Mouse (Mus musculus): ENCODE measurements around the gene Mpped1. TPM values are rescaled to one million over a fixed set of nuclear protein-coding genes. Genes with fewer than 3 reads are reported as not detected.

The Mpped1 gene
- polyA plus RNA-seq, 1 experiment from 2014 or later = 0.39 TPM

GRCm38 (mm10) chr15:83865626-83866025, 86.4 kb downstream of the Mpped1 start:
- Histone ChIP-seq H3K9me3 (ENCODE audit: low read length) (no peaks in the 10 kb centered on the region), H3K27me3 (ENCODE audit: insufficient read depth, low read length) (0 out of 2 replicates have a peak, but pooled peaks cover 2% of the 10 kb centered on the region), H3K4me1 (ENCODE audit: insufficient read depth, low read length) (no peaks in the 10 kb centered on the region), H3K4me3 (ENCODE audit: low read length) (no peak overlapping the region), H3K27ac (ENCODE audit: low read length) (no peak overlapping the region), H3K36me3 (ENCODE audit: insufficient read depth, low read length) (no peaks in the 10 kb centered on the region), H3K9ac (replicated peaks; ENCODE audit: low read length) (no peak overlapping the region), H3K4me2 (replicated peaks; ENCODE audit: low read depth, low read length) (no peak overlapping the region)
- no peak for ATAC-seq (ENCODE audit: low FRiP score, low TSS enrichment)
- 92% methylated on average over 5 of the region's 5 CpGs for WGBS

- Histone ChIP-seq H3K9me3 (ENCODE audit: low read length) (no peaks in the 10 kb centered on the region), H3K4me2 (replicated peaks; ENCODE audit: low read depth, low read length) (no peak overlapping the region), H3K4me1 (ENCODE audit: insufficient read depth, low read length) (no peaks in the 10 kb centered on the region), H3K36me3 (ENCODE audit: insufficient read depth, low read length) (no peaks in the 10 kb centered on the region), H3K9ac (replicated peaks; ENCODE audit: low read length) (no peak overlapping the region), H3K27me3 (ENCODE audit: insufficient read depth, low read length) (peaks cover 6% of the 10 kb centered on the region; the same call in 1 of the 2 replicates), H3K27ac (ENCODE audit: low read length) (no peak overlapping the region), H3K4me3 (ENCODE audit: low read length) (no peak overlapping the region)
- no peak for ATAC-seq (ENCODE audit: low FRiP score, low TSS enrichment)
- WGBS = 9% methylated on average over 17 of the region's 17 CpGs
These were observed 91.7 kb downstream of the Mpped1 start for GRCm38 (mm10) chr15:83870936-83871335.

DNA sequence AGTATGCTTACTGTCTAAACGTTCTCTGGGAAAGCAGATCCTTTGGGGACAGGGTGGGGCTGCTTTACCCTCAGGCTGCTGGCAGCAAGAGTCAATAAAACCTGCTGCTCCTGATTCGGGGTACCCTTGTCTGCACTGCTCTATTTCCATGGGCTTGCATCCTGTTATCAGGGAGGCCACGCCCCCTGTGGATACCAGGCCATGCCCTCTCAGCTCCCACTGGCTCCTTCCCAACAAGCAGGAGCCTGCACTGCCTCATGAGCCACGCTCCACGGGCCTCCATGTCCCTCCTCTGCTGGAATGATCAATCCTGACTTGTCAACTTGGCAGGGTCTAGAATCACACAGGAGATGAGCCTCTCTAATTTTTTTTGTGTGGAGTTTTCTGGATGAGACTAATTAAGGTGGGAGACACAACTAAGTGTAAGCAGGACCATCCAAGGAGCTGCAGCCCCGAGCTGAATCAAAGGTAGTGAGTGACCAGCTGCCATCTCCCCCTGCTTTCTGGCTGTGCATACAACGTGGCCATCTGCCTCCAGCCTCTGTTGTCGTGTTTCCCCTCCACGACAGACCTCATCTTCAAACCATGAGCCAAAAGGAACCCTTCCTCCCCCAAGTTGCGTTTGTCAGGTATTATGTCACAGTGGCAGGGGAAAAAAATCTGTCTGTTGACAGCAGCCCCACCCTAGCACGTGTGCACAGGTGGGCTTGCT, 98.0 kb downstream of the Mpped1 start:
- WGBS = 49% methylated on average over 11 of the region's 11 CpGs
- Histone ChIP-seq H3K4me1 (ENCODE audit: insufficient read depth, low read length) (no peaks in the 10 kb centered on the region), H3K27me3 (ENCODE audit: insufficient read depth, low read length) (no peaks in the 10 kb centered on the region), H3K4me2 (replicated peaks; ENCODE audit: low read depth, low read length) (no peak overlapping the region), H3K36me3 (ENCODE audit: insufficient read depth, low read length) (no peaks in the 10 kb centered on the region), H3K27ac (ENCODE audit: low read length) (no peak overlapping the region), H3K9me3 (ENCODE audit: low read length) (no peaks in the 10 kb centered on the region), H3K4me3 (ENCODE audit: low read length) (no peak overlapping the region), H3K9ac (replicated peaks; ENCODE audit: low read length) (no peak overlapping the region)
- ATAC-seq (ENCODE audit: low FRiP score, low TSS enrichment) = no peak

GRCm38 (mm10) chr15:83877898-83878297, 98.6 kb downstream of the Mpped1 start:
- no peaks in the 10 kb centered on the region for H3K9me3 ChIP-seq (ENCODE audit: low read length)
- H3K36me3 ChIP-seq (ENCODE audit: insufficient read depth, low read length) = no peaks in the 10 kb centered on the region
- no peak overlapping the region for H3K4me3 ChIP-seq (ENCODE audit: low read length)
- ATAC-seq (ENCODE audit: low FRiP score, low TSS enrichment) = no peak
- no peak overlapping the region for H3K4me2 ChIP-seq (replicated peaks; ENCODE audit: low read depth, low read length)
- WGBS = 79% methylated on average over 2 of the region's 2 CpGs
- H3K27me3 ChIP-seq (ENCODE audit: insufficient read depth, low read length) = no peaks in the 10 kb centered on the region
- H3K27ac ChIP-seq (ENCODE audit: low read length) = no peak overlapping the region
- no peak overlapping the region for H3K9ac ChIP-seq (replicated peaks; ENCODE audit: low read length)
- H3K4me1 ChIP-seq (ENCODE audit: insufficient read depth, low read length) = no peaks in the 10 kb centered on the region

GRCm38 (mm10) chr15:83879845-83880244, 100.6 kb downstream of the Mpped1 start:
- Histone ChIP-seq H3K9ac (replicated peaks; ENCODE audit: low read length) (no peak overlapping the region), H3K36me3 (ENCODE audit: insufficient read depth, low read length) (no peaks in the 10 kb centered on the region), H3K9me3 (ENCODE audit: low read length) (no peaks in the 10 kb centered on the region), H3K4me3 (ENCODE audit: low read length) (no peak overlapping the region), H3K27ac (ENCODE audit: low read length) (no peak overlapping the region), H3K4me1 (ENCODE audit: insufficient read depth, low read length) (no peaks in the 10 kb centered on the region), H3K27me3 (ENCODE audit: insufficient read depth, low read length) (no peaks in the 10 kb centered on the region), H3K4me2 (replicated peaks; ENCODE audit: low read depth, low read length) (no peak overlapping the region)
- ATAC-seq (ENCODE audit: low FRiP score, low TSS enrichment) = no peak
- 19% methylated on average over 5 of the region's 5 CpGs for WGBS

GRCm38 (mm10) chr15:83883821-83884220, 104.6 kb downstream of the Mpped1 start:
- WGBS = 90% methylated on average over 8 of the region's 8 CpGs

DNA sequence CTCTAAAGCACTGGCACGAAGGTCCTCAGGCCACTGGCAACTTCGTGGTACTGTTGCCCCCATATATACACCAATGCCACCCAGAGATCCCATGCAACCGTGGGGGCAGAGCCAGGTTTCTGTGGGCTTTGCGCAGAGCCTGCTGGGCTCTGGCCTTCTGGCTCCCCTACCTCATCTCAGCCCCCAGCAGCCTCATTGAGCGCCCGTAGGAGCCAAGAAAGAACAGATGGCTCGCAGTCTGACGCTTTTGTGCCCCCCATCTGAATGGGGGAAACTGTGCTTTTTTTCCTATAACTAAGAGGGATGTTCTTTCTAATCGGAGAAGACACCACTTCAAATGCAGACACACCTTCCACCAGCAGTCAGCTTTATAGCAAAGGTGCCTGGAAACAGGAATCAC, 105.0 kb downstream of the Mpped1 start:
- Histone ChIP-seq H3K36me3 (ENCODE audit: insufficient read depth, low read length) (no peaks in the 10 kb centered on the region), H3K4me3 (ENCODE audit: low read length) (no peak overlapping the region), H3K4me2 (replicated peaks; ENCODE audit: low read depth, low read length) (no peak overlapping the region), H3K27me3 (ENCODE audit: insufficient read depth, low read length) (no peaks in the 10 kb centered on the region), H3K9ac (replicated peaks; ENCODE audit: low read length) (no peak overlapping the region), H3K27ac (ENCODE audit: low read length) (no peak overlapping the region), H3K4me1 (ENCODE audit: insufficient read depth, low read length) (no peaks in the 10 kb centered on the region), H3K9me3 (ENCODE audit: low read length) (no peaks in the 10 kb centered on the region)
- ATAC-seq (ENCODE audit: low FRiP score, low TSS enrichment) = no peak
- 85% methylated on average over 9 of the region's 9 CpGs for WGBS

More at GRCm38 (mm10) chr15:83883821-83884220, 104.6 kb downstream of the Mpped1 start:
- Histone ChIP-seq H3K9ac (replicated peaks; ENCODE audit: low read length) (no peak overlapping the region), H3K36me3 (ENCODE audit: insufficient read depth, low read length) (no peaks in the 10 kb centered on the region), H3K9me3 (ENCODE audit: low read length) (no peaks in the 10 kb centered on the region), H3K4me3 (ENCODE audit: low read length) (no peak overlapping the region), H3K4me1 (ENCODE audit: insufficient read depth, low read length) (no peaks in the 10 kb centered on the region), H3K27ac (ENCODE audit: low read length) (no peak overlapping the region), H3K4me2 (replicated peaks; ENCODE audit: low read depth, low read length) (no peak overlapping the region), H3K27me3 (ENCODE audit: insufficient read depth, low read length) (no peaks in the 10 kb centered on the region)
- no peak for ATAC-seq (ENCODE audit: low FRiP score, low TSS enrichment)

GRCm38 (mm10) chr15:83892871-83893270, 113.6 kb downstream of the Mpped1 start:
- 76% methylated on average over 15 of the region's 15 CpGs for WGBS
- Histone ChIP-seq H3K9me3 (ENCODE audit: low read length) (no peaks in the 10 kb centered on the region), H3K9ac (replicated peaks; ENCODE audit: low read length) (no peak overlapping the region), H3K4me2 (replicated peaks; ENCODE audit: low read depth, low read length) (no peak overlapping the region), H3K36me3 (ENCODE audit: insufficient read depth, low read length) (no peaks in the 10 kb centered on the region), H3K4me1 (ENCODE audit: insufficient read depth, low read length) (no peaks in the 10 kb centered on the region), H3K4me3 (ENCODE audit: low read length) (no peak overlapping the region), H3K27me3 (ENCODE audit: insufficient read depth, low read length) (no peaks in the 10 kb centered on the region), H3K27ac (ENCODE audit: low read length) (no peak overlapping the region)
- ATAC-seq (ENCODE audit: low FRiP score, low TSS enrichment) = no peak

- Histone ChIP-seq H3K27me3 (ENCODE audit: insufficient read depth, low read length) (no peaks in the 10 kb centered on the region), H3K4me3 (ENCODE audit: low read length) (no peak overlapping the region), H3K9ac (replicated peaks; ENCODE audit: low read length) (no peak overlapping the region), H3K4me1 (ENCODE audit: insufficient read depth, low read length) (no peaks in the 10 kb centered on the region), H3K4me2 (replicated peaks; ENCODE audit: low read depth, low read length) (no peak overlapping the region), H3K36me3 (ENCODE audit: insufficient read depth, low read length) (no peaks in the 10 kb centered on the region), H3K9me3 (ENCODE audit: low read length) (no peaks in the 10 kb centered on the region), H3K27ac (ENCODE audit: low read length) (no peak overlapping the region)
- no peak for ATAC-seq (ENCODE audit: low FRiP score, low TSS enrichment)
- WGBS = 80% methylated on average over 7 of the region's 7 CpGs
These were observed 115.0 kb downstream of the Mpped1 start for GRCm38 (mm10) chr15:83894261-83894660.

GRCm38 (mm10) chr15:83896011-83896410, 116.7 kb downstream of the Mpped1 start:
- 51% methylated on average over 9 of the region's 9 CpGs for WGBS
- no peak overlapping the region for H3K4me2 ChIP-seq (replicated peaks; ENCODE audit: low read depth, low read length)
- no peaks in the 10 kb centered on the region for H3K4me1 ChIP-seq (ENCODE audit: insufficient read depth, low read length)
- no peaks in the 10 kb centered on the region for H3K36me3 ChIP-seq (ENCODE audit: insufficient read depth, low read length)
- ATAC-seq (ENCODE audit: low FRiP score, low TSS enrichment) = no peak
- H3K27ac ChIP-seq (ENCODE audit: low read length) = no peak overlapping the region
- H3K27me3 ChIP-seq (ENCODE audit: insufficient read depth, low read length) = no peaks in the 10 kb centered on the region
- H3K4me3 ChIP-seq (ENCODE audit: low read length) = no peak overlapping the region
- no peak overlapping the region for H3K9ac ChIP-seq (replicated peaks; ENCODE audit: low read length)
- no peaks in the 10 kb centered on the region for H3K9me3 ChIP-seq (ENCODE audit: low read length)
